Mouse (Mus musculus) lung, postnatal 0 days (tissue): ENCODE data around the gene Trim2. TPM values are rescaled to one million over a fixed set of nuclear protein-coding genes. Genes with fewer than 3 reads are reported as not detected.

Experiments
- ATAC-seq: fragments of 200-750 bp; cut with Nextera tagmentation; 2 replicates; pipeline ENCODE4 v1.8.0; 2017; ENCODE audit warnings: moderate library complexity
- DNase-seq: peaks from one replicate; pipeline ENCODE4 v3.0.0-alpha.2; 2016; ENCODE audit warnings: low spot score
- H3K27ac ChIP-seq: fragments of 300-500 bp; sonication (generic); 2 replicates; pipeline ENCODE4 v1.5.1; 2014; ENCODE audit warnings: antibody characterized with exemption, mild to moderate bottlenecking, low read length, mixed read lengths
- H3K27me3 ChIP-seq: fragments of 300-500 bp; sonication (generic); replicated peaks from 2 replicates; pipeline ENCODE4 v1.6.1; 2014; ENCODE audit warnings: low read length, mixed read lengths; ENCODE audit not compliant: insufficient read depth
- H3K36me3 ChIP-seq: fragments of 300-500 bp; sonication (generic); 2 replicates; pipeline ENCODE4 v1.6.1; 2014; ENCODE audit warnings: low read length, mixed read lengths; ENCODE audit not compliant: insufficient read depth
- H3K4me1 ChIP-seq: fragments of 300-500 bp; sonication (generic); 2 replicates; pipeline ENCODE4 v1.6.1; 2014; ENCODE audit warnings: antibody characterized with exemption, low read depth, low read length, mixed read lengths; ENCODE audit not compliant: insufficient read depth
- H3K4me2 ChIP-seq: fragments of 300-500 bp; sonication (generic); replicated peaks from 2 replicates; pipeline ENCODE4 v1.6.1; 2014; ENCODE audit warnings: low read depth, mild to moderate bottlenecking, low read length, moderate library complexity, mixed read lengths
- H3K4me3 ChIP-seq: fragments of 300-500 bp; sonication (generic); 2 replicates; pipeline ENCODE4 v1.5.1; 2014; ENCODE audit warnings: low read depth, low read length
- H3K9ac ChIP-seq: fragments of 300-500 bp; sonication (generic); replicated peaks from 2 replicates; pipeline ENCODE4 v1.6.1; 2014; ENCODE audit warnings: low read depth, mild to moderate bottlenecking
- H3K9me3 ChIP-seq: fragments of 300-500 bp; sonication (generic); 2 replicates; pipeline ENCODE4 v1.6.1; 2016; ENCODE audit warnings: low read length, mixed read lengths
- CTCF ChIP-seq: IDR thresholded peaks from 2 replicates; pipeline ENCODE4 v1.5.1; 2016; ENCODE audit warnings: antibody characterized with exemption, mild to moderate bottlenecking
- EP300 ChIP-seq: IDR thresholded peaks from 2 replicates; pipeline ENCODE4 v1.6.1; 2016; ENCODE audit warnings: antibody characterized with exemption, mild to moderate bottlenecking, control low read depth
- whole genome bisulfite sequencing: fragments of 180-500 bp; shearing (Covaris S2); extraction: QIAGEN DNeasy Blood & Tissue Kit; methylation state at CpG from one replicate; pipeline ENCODE4 v1.1.7; 2014; 5-methylcytosine and 5-hydroxymethylcytosine counted together
- polyA plus RNA-seq: library from polyadenylated mRNA; unstranded; fragments of >200 nt; fragmentation: Nextera tagmentation; extraction: Ambion mirVana; gene quantifications from 2 replicates; pipeline ENCODE4 v1.2.1, GENCODE M21; 2015

Trim2 gene
- polyA plus RNA-seq, 1 experiment from 2014 or later: 18.7 TPM

DNA sequence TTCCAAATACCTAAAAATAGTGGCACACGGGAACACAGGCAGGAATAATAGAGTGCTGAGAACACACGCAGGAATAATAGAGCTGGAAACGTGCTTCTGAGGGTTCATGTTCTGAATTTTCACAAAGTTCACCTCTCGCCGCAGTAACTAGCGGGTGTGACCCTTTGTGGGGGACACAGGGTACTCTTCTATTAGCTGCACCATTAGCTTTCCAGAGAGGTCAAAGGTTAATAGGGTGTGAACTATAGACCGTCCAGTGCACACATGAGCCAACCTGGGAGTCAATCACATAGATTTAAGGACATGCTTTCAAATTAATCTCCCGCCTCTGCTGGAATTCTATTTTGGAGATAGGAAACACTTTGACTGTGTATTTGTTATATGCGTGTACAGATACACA is 11.9 kb downstream of the Trim2 start:
- H3K27ac ChIP-seq: no peak overlapping the region
- TF ChIP-seq CTCF: no peak
- TF ChIP-seq EP300: no peak
- no peaks in the 10 kb centered on the region for H3K9me3 ChIP-seq
- H3K4me3 ChIP-seq: no peak overlapping the region
- DNase-seq (no peak), ATAC-seq (no peak)
- no peaks in the 10 kb centered on the region for H3K27me3 ChIP-seq
- no peak overlapping the region for H3K9ac ChIP-seq
- no peaks in the 10 kb centered on the region for H3K4me1 ChIP-seq
- H3K4me2 ChIP-seq: no peak overlapping the region
- 75% methylated on average over 9 of the region's 9 CpGs for WGBS
- no peaks in the 10 kb centered on the region for H3K36me3 ChIP-seq

DNA sequence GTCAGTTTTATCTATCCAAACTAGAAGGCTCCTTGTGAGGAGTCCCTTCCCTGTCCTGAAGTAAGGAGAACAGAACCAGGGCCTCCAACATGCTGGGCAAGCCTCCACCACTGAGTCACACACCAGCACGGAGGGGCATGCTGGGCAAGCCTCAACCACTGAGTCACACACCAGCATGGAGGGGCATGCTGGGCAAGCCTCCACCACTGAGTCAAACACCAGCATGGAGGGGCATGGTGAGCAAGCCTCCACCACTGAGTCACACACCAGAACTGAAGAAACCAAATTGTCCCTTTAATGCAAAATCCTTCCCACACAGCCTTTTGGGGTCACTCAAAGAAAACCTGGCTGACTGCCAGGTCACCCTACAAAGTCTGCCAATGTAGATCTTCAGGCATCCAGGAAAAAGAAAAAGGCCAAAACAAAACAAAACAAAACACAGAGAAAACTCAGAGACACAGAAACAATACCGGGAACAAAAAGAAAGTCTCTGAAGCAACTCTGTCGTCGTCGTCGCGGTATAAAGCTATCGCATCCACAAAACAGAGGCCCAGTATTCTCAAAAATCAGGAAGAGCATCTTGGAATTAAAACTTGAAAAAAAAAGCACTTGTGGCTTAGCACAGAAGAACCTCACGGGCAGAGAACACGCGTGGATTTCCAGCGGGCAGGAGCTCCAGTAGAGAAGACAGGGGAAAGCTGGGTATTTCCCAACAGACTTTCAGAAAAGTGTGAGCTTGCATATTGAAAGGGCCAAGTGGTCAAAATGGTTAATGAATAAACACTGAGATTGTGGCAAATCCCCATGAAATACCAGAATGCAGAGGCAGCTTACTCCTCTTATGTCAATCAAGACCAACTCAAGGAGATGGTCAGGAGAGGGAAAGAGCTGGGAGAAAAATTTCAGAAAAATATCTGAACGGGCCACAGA is 12.7 kb downstream of the Trim2 start:
- DNase-seq (no peak), ATAC-seq (no peak)
- Histone ChIP-seq H3K27me3 (no peaks in the 10 kb centered on the region), H3K27ac (no peak overlapping the region), H3K9ac (no peak overlapping the region), H3K4me2 (no peak overlapping the region), H3K4me3 (no peak overlapping the region), H3K4me1 (no peaks in the 10 kb centered on the region), H3K36me3 (no peaks in the 10 kb centered on the region), H3K9me3 (no peaks in the 10 kb centered on the region)
- TF ChIP-seq EP300: no peak
- no peak for TF ChIP-seq CTCF
- WGBS: 65% methylated on average over 13 of the region's 13 CpGs

DNA sequence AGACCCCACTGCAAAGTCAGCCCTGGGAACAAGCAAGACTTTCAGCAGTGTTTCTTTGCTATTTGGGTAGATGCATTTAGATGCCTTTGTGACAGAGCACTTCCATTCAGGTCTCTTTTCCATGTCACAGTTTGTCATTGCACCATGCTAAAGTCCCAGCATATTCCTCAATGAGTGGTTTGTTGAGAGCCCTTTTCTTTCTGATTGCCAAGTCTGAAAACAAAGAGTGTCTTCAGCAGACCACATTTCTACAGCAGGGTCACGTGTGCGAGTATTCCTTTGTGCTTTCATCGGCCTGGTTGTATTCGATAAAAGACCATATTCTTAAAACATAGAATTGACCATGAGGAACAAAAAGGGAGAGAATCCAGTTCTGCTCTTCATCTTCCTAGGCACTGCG is 14.4 kb downstream of the Trim2 start:
- no peaks in the 10 kb centered on the region for H3K27me3 ChIP-seq
- no peak overlapping the region for H3K4me3 ChIP-seq
- TF ChIP-seq EP300: no peak
- no peaks in the 10 kb centered on the region for H3K4me1 ChIP-seq
- H3K4me2 ChIP-seq: no peak overlapping the region
- H3K36me3 ChIP-seq: no peaks in the 10 kb centered on the region
- no peaks in the 10 kb centered on the region for H3K9me3 ChIP-seq
- ATAC-seq (no peak), DNase-seq (no peak)
- no peak overlapping the region for H3K9ac ChIP-seq
- H3K27ac ChIP-seq: no peak overlapping the region
- 69% methylated on average over 5 of the region's 5 CpGs for WGBS

DNA sequence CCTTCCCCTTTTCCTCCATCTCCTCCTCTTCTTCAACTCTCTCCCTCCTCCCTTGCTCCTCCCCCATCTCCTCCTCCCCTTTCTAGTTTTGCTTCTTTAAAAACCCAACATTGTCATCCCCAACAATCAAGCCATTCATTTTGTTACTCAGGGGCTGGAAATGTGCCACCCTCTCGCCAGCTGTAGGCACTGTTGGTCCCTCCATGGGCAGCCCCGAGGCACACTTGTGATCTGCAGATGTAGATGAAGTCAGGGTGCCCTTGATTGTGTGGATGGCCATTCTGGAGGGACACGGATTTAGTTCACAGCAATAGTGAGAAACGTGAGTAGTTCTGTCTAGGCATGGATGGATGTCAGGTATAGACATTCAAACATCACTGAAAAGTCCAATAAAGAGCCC is 17.7 kb downstream of the Trim2 start:
- H3K4me2 ChIP-seq: no peak overlapping the region
- H3K9ac ChIP-seq: no peak overlapping the region
- H3K9me3 ChIP-seq: no peaks in the 10 kb centered on the region
- ATAC-seq (no peak), DNase-seq (no peak)
- H3K27ac ChIP-seq: no peak overlapping the region
- TF ChIP-seq CTCF (no peak), EP300 (no peak)
- H3K4me1 ChIP-seq: no peaks in the 10 kb centered on the region
- H3K4me3 ChIP-seq: no peak overlapping the region
- H3K27me3 ChIP-seq: no peaks in the 10 kb centered on the region
- WGBS: 79% methylated on average over 4 of the region's 4 CpGs
- no peaks in the 10 kb centered on the region for H3K36me3 ChIP-seq

DNA sequence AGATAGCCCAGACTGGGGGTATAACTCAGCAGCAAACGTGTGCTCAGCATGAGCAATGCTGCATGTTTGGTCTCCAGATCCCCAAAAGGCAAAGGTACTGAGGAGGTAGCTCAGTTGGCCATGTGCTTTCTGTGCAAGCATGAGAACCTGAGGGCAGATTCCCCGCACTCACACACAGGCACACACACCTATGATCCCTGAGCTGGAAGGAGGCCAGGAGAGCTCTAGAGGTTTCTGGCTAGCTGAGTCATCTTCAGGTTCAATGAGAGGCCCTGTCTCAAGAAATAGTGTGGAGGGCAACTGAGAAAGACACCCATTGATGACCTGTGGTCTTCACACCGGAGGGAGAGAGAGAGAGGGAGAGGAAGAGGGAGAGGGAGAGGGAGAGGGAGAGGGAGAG is 19.4 kb downstream of the Trim2 start:
- Histone ChIP-seq H3K4me3 (no peak overlapping the region), H3K36me3 (no peaks in the 10 kb centered on the region), H3K9ac (no peak overlapping the region), H3K4me2 (no peak overlapping the region), H3K27ac (no peak overlapping the region), H3K27me3 (no peaks in the 10 kb centered on the region), H3K4me1 (peaks cover 3% of the 10 kb centered on the region; the same call in 1 of the 2 replicates), H3K9me3 (no peaks in the 10 kb centered on the region)
- TF ChIP-seq CTCF (no peak), EP300 (no peak)
- ATAC-seq (no peak), DNase-seq (no peak)
- 58% methylated on average over 2 of the region's 3 CpGs for WGBS

DNA sequence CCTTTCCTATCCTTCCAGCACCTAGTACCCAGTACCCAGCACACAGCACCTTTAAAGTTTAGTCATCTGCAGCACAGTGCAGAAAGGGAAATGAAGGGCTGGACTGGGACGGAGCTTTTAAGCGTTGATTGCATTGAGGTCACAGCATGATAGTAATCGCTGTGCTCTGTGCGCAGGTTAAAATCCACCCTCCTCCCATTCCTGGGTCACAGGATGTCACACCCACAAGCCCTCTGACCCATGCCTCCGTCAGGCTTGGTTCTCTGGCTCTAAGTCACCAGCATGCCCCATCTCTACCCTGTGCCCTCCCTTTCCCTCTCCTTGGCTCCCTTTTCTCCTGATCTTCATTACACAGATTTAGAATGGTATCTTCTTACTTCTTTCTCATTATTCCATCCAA is 20.4 kb downstream of the Trim2 start:
- WGBS: 66% methylated on average over 5 of the region's 5 CpGs
- no peak overlapping the region for H3K9ac ChIP-seq
- H3K9me3 ChIP-seq: no peaks in the 10 kb centered on the region
- H3K27me3 ChIP-seq: no peaks in the 10 kb centered on the region
- no peak overlapping the region for H3K27ac ChIP-seq
- no peak overlapping the region for H3K4me3 ChIP-seq
- peaks cover 4% of the 10 kb centered on the region; the same call in 1 of the 2 replicates for H3K4me1 ChIP-seq
- H3K4me2 ChIP-seq: no peak overlapping the region
- H3K36me3 ChIP-seq: no peaks in the 10 kb centered on the region
- DNase-seq: no peak
- ATAC-seq: no peak
- no peak for TF ChIP-seq EP300
- TF ChIP-seq CTCF: no peak

DNA sequence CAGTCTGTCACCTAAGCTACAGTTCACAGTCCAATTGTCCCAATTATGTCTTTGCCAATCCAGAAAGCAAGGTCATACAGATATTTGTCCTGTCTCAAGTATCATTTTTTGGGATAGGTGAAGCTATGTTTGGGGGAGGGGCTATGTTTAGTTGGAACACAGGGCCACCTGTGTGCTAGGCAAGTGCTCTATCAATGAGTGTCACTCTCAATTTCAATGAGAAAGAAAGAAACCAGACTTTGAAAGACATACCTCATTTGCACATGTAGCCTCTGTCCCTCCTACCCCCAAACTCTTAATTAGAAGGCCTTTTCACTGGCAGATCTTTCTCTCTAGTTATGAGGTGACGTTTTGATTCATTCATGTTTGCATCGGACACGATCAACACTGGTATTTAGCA is 21.9 kb downstream of the Trim2 start:
- Histone ChIP-seq H3K27ac (no peak overlapping the region), H3K4me2 (no peak overlapping the region), H3K4me1 (peaks cover 4% of the 10 kb centered on the region; the same call in 1 of the 2 replicates), H3K27me3 (no peaks in the 10 kb centered on the region), H3K36me3 (no peaks in the 10 kb centered on the region), H3K9me3 (no peaks in the 10 kb centered on the region), H3K9ac (no peak overlapping the region), H3K4me3 (no peak overlapping the region)
- no peak for DNase-seq
- 89% methylated on average over 3 of the region's 3 CpGs for WGBS
- ATAC-seq: no peak
- TF ChIP-seq CTCF: no peak
- TF ChIP-seq EP300: no peak
